Mouse (Mus musculus) kidney, adult 2 months (tissue): ENCODE results near the gene Hspb1. TPM values are rescaled to one million over a fixed set of nuclear protein-coding genes. Genes with fewer than 3 reads are reported as not detected.

Source experiments
- DNase-seq: peaks from one replicate; pipeline ENCODE4 v3.0.0; 2021
- H3K27ac ChIP-seq: fragments of 200-500 bp; 2 replicates; pipeline ENCODE4 v1.5.1; 2012; ENCODE audit warnings: low read depth, low read length, control low read depth, inconsistent platforms; ENCODE audit not compliant: insufficient read depth
- H3K27me3 ChIP-seq: fragments of 200-500 bp; replicated peaks from 2 replicates; pipeline ENCODE4 v1.6.1; 2012; ENCODE audit warnings: mild to moderate bottlenecking, moderate library complexity, low read length, inconsistent platforms; ENCODE audit not compliant: control insufficient read depth, insufficient read depth
- H3K36me3 ChIP-seq: fragments of 200-500 bp; 2 replicates; pipeline ENCODE4 v1.6.1; 2012; ENCODE audit warnings: mild to moderate bottlenecking, moderate library complexity, low read length, inconsistent platforms; ENCODE audit not compliant: control insufficient read depth, insufficient read depth
- H3K4me1 ChIP-seq: fragments of 200-500 bp; 2 replicates; pipeline ENCODE4 v1.6.1; 2011; ENCODE audit warnings: low read length; ENCODE audit not compliant: control insufficient read depth, insufficient read depth
- H3K4me3 ChIP-seq: fragments of 200-500 bp; 2 replicates; pipeline ENCODE4 v1.5.1; 2011; ENCODE audit warnings: mild to moderate bottlenecking, low read depth, low read length, control low read depth; ENCODE audit not compliant: insufficient read depth
- CTCF ChIP-seq: fragments of 200-500 bp; conservative IDR thresholded peaks from 2 replicates; pipeline ENCODE4 v1.5.1; 2011; ENCODE audit warnings: low read depth, mild to moderate bottlenecking, control low read depth, low read length, moderate library complexity, mixed read lengths; ENCODE audit not compliant: insufficient read depth, insufficient read length
- POLR2A ChIP-seq: fragments of 200-500 bp; IDR thresholded peaks from one replicate; pipeline ENCODE4 v1.6.1; 2011; ENCODE audit warnings: low read depth, low read length, control low read depth
- WGBS: fragments of 180-500 bp; shearing (Covaris S2); methylation state at CpG from one replicate; pipeline ENCODE4 v1.1.7; 2018; 5-methylcytosine and 5-hydroxymethylcytosine counted together
- polyA plus RNA-seq: library from polyadenylated mRNA; depleted of rRNA; stranded (reverse); fragments of >200 nt; gene quantifications from 2 replicates; pipeline ENCODE4 v1.2.3, GENCODE M21; 2012

Hspb1 gene
- polyA plus RNA-seq, 1 experiment, result 77.8 TPM

DNA sequence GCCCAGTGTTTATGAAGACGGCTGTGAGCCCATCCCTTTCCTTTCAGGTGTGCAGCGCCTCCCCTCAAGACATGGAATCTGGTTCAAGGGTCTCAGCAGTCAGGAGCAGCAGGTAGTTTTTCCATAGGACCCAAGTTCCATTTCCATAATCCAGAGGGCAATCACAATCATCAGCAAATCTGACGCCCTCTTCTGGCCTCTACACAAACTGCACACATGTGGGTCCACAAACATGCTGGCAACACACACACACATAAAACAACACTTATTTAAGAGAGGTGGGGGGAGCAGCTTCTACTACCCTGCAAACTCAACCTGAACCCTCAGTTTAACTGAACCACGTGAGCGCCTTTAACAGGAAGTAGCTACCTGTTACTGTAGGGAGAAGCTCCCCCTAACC lies 30.9 kb downstream of the Hspb1 start:
- WGBS, result 95% methylated on average over 5 of the region's 5 CpGs
- no peak for TF ChIP-seq CTCF
- no peak for TF ChIP-seq POLR2A
- DNase-seq, result no peak
- 0 out of 2 replicates have a peak, but pooled peaks cover 4% of the 10 kb centered on the region for H3K4me1 ChIP-seq
- no peaks in the 10 kb centered on the region; the same call in 1 of the 2 replicates for H3K36me3 ChIP-seq
- no peaks in the 10 kb centered on the region for H3K27me3 ChIP-seq
- no peak overlapping the region for H3K27ac ChIP-seq
- H3K4me3 ChIP-seq, result no peak overlapping the region

DNA sequence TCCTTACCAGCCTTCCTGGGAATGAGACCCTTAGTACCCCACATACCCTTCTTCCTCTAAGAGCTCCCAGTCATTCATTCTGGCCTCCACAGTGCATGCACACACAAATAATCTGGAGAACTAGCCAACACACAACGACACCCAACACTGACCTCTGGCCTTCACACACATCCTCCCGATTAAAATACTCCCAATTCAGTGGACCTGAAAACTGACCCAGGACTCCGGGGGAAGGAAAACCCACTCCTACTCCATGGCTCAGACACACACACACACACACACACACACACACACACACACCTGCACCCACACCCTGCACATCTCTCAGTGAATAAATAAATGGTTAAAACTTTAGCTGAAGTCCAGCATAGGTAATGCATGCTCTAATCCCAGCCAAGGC lies 32.2 kb downstream of the Hspb1 start:
- Histone ChIP-seq H3K4me3 (no peak overlapping the region), H3K4me1 (0 out of 2 replicates have a peak, but pooled peaks cover 4% of the 10 kb centered on the region), H3K27me3 (no peaks in the 10 kb centered on the region), H3K36me3 (no peaks in the 10 kb centered on the region; the same call in 1 of the 2 replicates), H3K27ac (no peak overlapping the region)
- DNase-seq, result peak; percentile 70
- TF ChIP-seq POLR2A (no peak), CTCF (no peak)
- WGBS, result 17% methylated on average over 3 of the region's 3 CpGs

- Histone ChIP-seq H3K4me1 (peaks cover 7% of the 10 kb centered on the region; the same call in 1 of the 2 replicates), H3K36me3 (no peaks in the 10 kb centered on the region; the same call in 1 of the 2 replicates), H3K4me3 (no peak overlapping the region), H3K27me3 (no peaks in the 10 kb centered on the region), H3K27ac (no peak overlapping the region)
- WGBS, result 92% methylated on average over 7 of the region's 7 CpGs
- TF ChIP-seq CTCF (no peak), POLR2A (no peak)
- no peak for DNase-seq
Measured at GRCm38 (mm10) chr5:135923901-135924300, 36.2 kb downstream of the Hspb1 start.

DNA sequence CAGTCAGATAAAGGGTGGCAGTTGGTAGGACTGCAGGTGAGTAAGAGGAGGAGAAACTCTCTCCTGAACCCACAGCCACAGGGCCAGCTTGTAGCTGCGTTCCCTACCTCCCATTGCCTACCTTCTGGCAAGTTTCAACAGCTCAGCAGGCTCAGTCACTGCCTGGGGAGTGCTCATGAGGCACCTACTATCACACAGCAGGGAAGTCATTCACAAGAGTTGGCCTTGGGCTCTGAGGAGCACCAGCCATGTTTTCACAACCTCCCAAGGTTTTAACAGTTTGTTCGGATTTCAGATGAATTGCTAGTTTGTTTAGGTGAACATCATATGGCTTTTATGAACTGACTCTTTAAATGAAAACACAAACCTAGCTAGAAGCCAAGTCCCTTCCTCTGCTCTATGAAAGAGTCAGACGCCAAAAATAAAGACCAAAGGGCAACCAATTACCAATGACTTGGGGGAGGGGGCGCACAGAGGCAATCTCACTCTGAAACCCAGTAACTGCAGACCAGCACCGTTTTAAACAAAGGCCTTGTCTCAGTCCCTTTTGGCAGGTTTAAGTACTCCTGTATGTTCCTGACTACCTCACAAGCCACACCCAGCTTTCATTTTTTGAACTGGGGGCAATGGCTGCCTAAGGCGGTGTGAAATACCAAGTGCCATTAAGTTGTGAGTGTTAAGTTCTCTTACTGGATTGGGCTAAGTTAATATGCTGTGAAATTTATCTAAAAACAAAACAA lies 42.1 kb downstream of the Hspb1 start:
- peaks cover 2% of the 10 kb centered on the region; the same call in 1 of the 2 replicates for H3K4me1 ChIP-seq
- H3K36me3 ChIP-seq, result no peaks in the 10 kb centered on the region
- H3K4me3 ChIP-seq, result no peak overlapping the region
- H3K27ac ChIP-seq, result no peak overlapping the region
- no peak for DNase-seq
- no peak for TF ChIP-seq CTCF
- TF ChIP-seq POLR2A, result no peak
- WGBS, result 74% methylated on average over 6 of the region's 6 CpGs
- H3K27me3 ChIP-seq, result no peaks in the 10 kb centered on the region

GRCm38 (mm10) chr5:135931526-135931925 lies 43.8 kb downstream of the Hspb1 start:
- 88% methylated on average over 9 of the region's 9 CpGs for WGBS
- no peak for TF ChIP-seq POLR2A
- TF ChIP-seq CTCF, result no peak
- no peak overlapping the region for H3K4me3 ChIP-seq
- H3K27ac ChIP-seq, result no peak overlapping the region
- no peaks in the 10 kb centered on the region for H3K36me3 ChIP-seq
- no peaks in the 10 kb centered on the region for H3K27me3 ChIP-seq
- peaks cover 7% of the 10 kb centered on the region for H3K4me1 ChIP-seq
- DNase-seq, result no peak

GRCm38 (mm10) chr5:135932359-135932758 lies 44.6 kb downstream of the Hspb1 start:
- WGBS, result 73% methylated on average over 2 of the region's 2 CpGs
- H3K27ac ChIP-seq, result no peak overlapping the region
- no peak overlapping the region for H3K4me3 ChIP-seq
- H3K4me1 ChIP-seq, result peaks cover 5% of the 10 kb centered on the region; the same call in 1 of the 2 replicates
- no peak for DNase-seq
- H3K27me3 ChIP-seq, result no peaks in the 10 kb centered on the region
- H3K36me3 ChIP-seq, result no peaks in the 10 kb centered on the region
- TF ChIP-seq CTCF, result no peak

GRCm38 (mm10) chr5:135933222-135933899 lies 45.6 kb downstream of the Hspb1 start:
- peaks cover 5% of the 10 kb centered on the region; the same call in 1 of the 2 replicates for H3K4me1 ChIP-seq
- WGBS, result 11% methylated on average over 12 of the region's 12 CpGs
- no peaks in the 10 kb centered on the region for H3K36me3 ChIP-seq
- H3K27me3 ChIP-seq, result no peaks in the 10 kb centered on the region
- no peak for DNase-seq
- H3K27ac ChIP-seq, result no peak overlapping the region
- H3K4me3 ChIP-seq, result peak overlapping the region; percentile 95
- TF ChIP-seq CTCF, result no peak
- no peak for TF ChIP-seq POLR2A
